Mouse (Mus musculus): ENCODE measurements around the gene Fuk.

- no peak for TF ChIP-seq HCFC1 (IDR thresholded peaks at IDR 0.05; ENCODE audit: borderline replicate concordance, insufficient read depth, low read length)
- no peak for TF ChIP-seq ZNF384 (IDR thresholded peaks at IDR 0.05; ENCODE audit: low read depth, low read length)
- no peak for TF ChIP-seq MAFK (IDR thresholded peaks at IDR 0.05; ENCODE audit: insufficient read depth, low read depth, low read length)
- no peak for TF ChIP-seq ZC3H11A (IDR thresholded peaks at IDR 0.05; ENCODE audit: borderline replicate concordance, low read depth, low read length)
Observed at GRCm38 (mm10) chr8:110926690-110927089, 24.4 kb upstream of the Fuk start.
